Mouse (Mus musculus): ENCODE results near the gene Kcnh4. TPM values are rescaled to one million over a fixed set of nuclear protein-coding genes. Genes with fewer than 3 reads are reported as not detected.

The Kcnh4 gene
- polyA plus RNA-seq, 1 experiment from 2014 or later, result 0.15 TPM

DNA sequence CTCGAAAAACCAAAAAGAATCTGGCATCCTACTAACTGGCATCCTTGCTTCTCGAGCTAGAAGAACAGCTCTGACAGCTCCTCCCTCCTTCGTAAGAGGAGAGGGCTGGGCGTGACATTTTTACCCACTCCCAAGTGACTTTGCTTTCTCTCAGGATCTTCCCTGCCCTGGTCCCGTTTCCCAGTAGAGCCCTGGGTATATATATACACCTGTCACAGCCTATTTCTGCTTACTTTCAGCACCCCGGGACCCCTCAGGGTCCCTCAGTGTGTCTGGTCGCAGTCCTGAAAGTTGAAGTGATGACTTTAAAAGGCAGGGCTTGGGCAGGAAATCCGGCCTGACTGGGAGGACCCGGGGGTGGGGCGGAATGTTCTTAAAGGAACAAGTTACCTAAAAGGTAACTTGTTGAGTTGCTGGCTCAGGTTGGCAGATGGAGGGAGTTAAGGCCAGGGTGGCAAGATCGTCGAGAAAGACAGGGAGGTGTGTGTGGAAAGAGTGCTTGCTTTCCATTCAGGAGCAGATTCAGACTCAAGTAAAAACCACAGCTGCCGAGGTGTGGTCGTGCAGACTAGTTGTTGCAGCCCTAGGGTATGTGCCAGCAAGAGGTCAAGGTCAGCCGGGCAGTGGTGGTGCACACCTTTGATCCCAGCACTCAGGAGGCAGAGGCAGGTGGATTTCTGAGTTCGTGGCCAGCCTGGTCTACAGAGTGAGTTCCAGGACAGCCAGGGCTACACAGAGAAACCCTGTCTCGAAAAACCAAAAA lies 11.1 kb upstream of the Kcnh4 start, which contains the start of gene Ghdc:
Ghdc (minus strand) TSS at position 312 of the 763 bp plus-strand sequence.
- Histone ChIP-seq H3K4me1 (ENCODE audit: control insufficient read depth, insufficient read depth, low read length) (peaks cover 5% of the 10 kb centered on the region), H3K27ac (ENCODE audit: low read length) (peak within 1 kb of the TSS; percentile 65), H3K9me3 (ENCODE audit: control insufficient read depth, low read length) (no peaks in the 10 kb centered on the region), H3K9ac (ENCODE audit: low read depth, low read length) (peak within 1 kb of the TSS; percentile 75), H3K27me3 (replicated peaks; ENCODE audit: control insufficient read depth, insufficient read depth, low read length) (no peaks in the 10 kb centered on the region), H3K4me2 (ENCODE audit: low read depth, low read length) (peak within 1 kb of the TSS; percentile 64), H3K4me3 (ENCODE audit: low read length) (peak within 1 kb of the TSS; percentile 84), H3K36me3 (ENCODE audit: control insufficient read depth, insufficient read depth, low read length) (no peaks in the 10 kb centered on the region)
- 16% methylated on average over 17 of the region's 17 CpGs for WGBS
- peak; percentile 89 for ATAC-seq

DNA sequence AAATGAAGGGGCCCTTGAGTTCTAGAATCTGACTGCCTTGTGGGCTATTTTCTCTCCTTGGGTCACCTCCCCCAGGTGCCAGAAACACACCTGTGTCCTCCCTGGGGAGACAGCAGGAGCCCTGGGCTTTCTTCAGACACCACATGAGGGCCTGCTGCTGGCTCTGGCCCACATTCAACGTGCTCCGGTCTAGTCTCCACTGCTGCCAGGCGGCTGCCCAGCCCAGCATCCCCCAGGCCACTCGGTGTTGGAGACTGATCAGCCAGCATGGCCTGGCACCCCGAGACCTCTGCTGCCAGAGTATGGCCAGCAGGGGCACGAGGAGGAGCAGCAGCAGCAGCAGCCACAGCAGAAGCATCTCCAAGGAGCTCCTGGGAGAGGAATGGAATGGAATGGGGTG lies 10.2 kb upstream of the Kcnh4 start:
- peak; percentile 5; the same call in 1 of the 2 replicates for ATAC-seq
- Histone ChIP-seq H3K9me3 (ENCODE audit: control insufficient read depth, low read length) (no peaks in the 10 kb centered on the region), H3K36me3 (ENCODE audit: control insufficient read depth, insufficient read depth, low read length) (no peaks in the 10 kb centered on the region), H3K9ac (ENCODE audit: low read depth, low read length) (peak overlapping the region; percentile 75), H3K27me3 (replicated peaks; ENCODE audit: control insufficient read depth, insufficient read depth, low read length) (no peaks in the 10 kb centered on the region), H3K27ac (ENCODE audit: low read length) (no peak overlapping the region), H3K4me1 (ENCODE audit: control insufficient read depth, insufficient read depth, low read length) (peaks cover 5% of the 10 kb centered on the region), H3K4me3 (ENCODE audit: low read length) (peak overlapping the region; percentile 84), H3K4me2 (ENCODE audit: low read depth, low read length) (peak overlapping the region; percentile 64)
- WGBS, result 54% methylated on average over 6 of the region's 6 CpGs

DNA sequence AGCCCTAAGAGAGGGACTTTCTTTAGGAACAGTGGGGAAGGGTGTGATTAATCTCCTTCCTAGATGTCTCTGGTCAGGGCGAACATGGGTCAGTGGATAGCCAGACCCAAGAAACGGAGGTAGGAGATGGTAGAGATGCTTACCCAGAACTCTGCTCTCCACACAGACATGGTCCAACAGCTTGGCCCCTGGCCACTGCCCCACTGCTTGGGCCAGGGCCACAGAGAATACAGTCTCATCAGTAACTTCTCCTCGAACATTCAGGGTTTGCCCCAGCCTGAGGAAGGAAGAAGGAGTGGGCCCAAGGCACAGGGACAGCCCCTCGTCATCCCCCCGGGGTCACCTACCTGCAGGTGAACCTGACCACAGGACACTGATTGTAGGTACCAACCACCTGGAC lies 8.1 kb upstream of the Kcnh4 start:
- no peaks in the 10 kb centered on the region for H3K9me3 ChIP-seq (ENCODE audit: control insufficient read depth, low read length)
- no peak overlapping the region for H3K9ac ChIP-seq (ENCODE audit: low read depth, low read length)
- ATAC-seq, result no peak
- H3K4me1 ChIP-seq (ENCODE audit: control insufficient read depth, insufficient read depth, low read length), result peaks cover 5% of the 10 kb centered on the region
- H3K4me3 ChIP-seq (ENCODE audit: low read length), result no peak overlapping the region
- H3K4me2 ChIP-seq (ENCODE audit: low read depth, low read length), result no peak overlapping the region
- no peaks in the 10 kb centered on the region for H3K36me3 ChIP-seq (ENCODE audit: control insufficient read depth, insufficient read depth, low read length)
- H3K27me3 ChIP-seq (replicated peaks; ENCODE audit: control insufficient read depth, insufficient read depth, low read length), result no peaks in the 10 kb centered on the region
- WGBS, result 88% methylated on average over 5 of the region's 5 CpGs
- H3K27ac ChIP-seq (ENCODE audit: low read length), result no peak overlapping the region

DNA sequence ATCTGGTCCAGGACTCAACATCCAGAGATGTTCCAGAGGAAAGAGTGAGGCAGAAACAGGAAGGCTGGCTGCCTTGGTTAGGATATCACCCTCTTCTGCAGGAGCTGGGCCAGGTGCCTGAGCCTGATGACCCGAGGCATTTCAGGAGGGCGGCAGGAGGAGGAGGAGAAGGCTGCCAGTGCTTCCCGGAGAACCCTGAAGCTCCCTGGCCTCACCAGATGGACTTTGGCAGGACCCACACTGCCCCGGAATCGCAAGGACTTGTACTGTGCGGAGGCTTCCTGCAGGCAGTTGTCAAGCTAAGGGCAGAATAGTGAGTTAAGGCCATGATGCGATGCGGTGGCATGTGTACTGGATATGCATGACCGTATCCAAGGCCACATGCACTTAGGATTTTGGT lies 7.0 kb upstream of the Kcnh4 start:
- H3K9me3 ChIP-seq (ENCODE audit: control insufficient read depth, low read length), result no peaks in the 10 kb centered on the region
- no peaks in the 10 kb centered on the region for H3K36me3 ChIP-seq (ENCODE audit: control insufficient read depth, insufficient read depth, low read length)
- H3K27me3 ChIP-seq (replicated peaks; ENCODE audit: control insufficient read depth, insufficient read depth, low read length), result 0 out of 2 replicates have a peak, but pooled peaks cover 5% of the 10 kb centered on the region
- no peak overlapping the region for H3K27ac ChIP-seq (ENCODE audit: low read length)
- WGBS, result 81% methylated on average over 9 of the region's 9 CpGs
- H3K4me2 ChIP-seq (ENCODE audit: low read depth, low read length), result no peak overlapping the region
- H3K4me1 ChIP-seq (ENCODE audit: control insufficient read depth, insufficient read depth, low read length), result peaks cover 5% of the 10 kb centered on the region
- no peak overlapping the region for H3K4me3 ChIP-seq (ENCODE audit: low read length)
- no peak for ATAC-seq
- H3K9ac ChIP-seq (ENCODE audit: low read depth, low read length), result no peak overlapping the region

DNA sequence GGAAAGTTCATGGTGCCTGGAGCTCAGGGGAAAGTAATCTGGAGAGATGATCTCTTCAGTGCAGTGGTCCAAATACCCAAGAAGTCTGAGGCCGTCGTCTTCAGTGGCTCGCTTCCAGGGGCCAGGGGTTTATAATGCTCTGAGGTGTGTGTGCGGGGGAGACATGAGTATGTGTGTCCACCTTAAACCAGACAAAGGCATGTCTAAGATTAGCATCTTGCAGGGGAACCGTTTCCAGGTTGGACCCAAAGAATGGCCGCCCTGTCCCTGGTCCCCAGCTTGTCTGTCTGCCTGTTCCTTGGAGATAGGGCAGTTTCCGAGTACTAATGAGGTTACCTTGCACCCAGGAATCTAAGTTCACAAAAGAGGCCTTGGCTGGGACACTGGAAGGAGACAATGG lies 3.1 kb upstream of the Kcnh4 start, which contains the start of gene Hcrt:
Hcrt (minus strand) TSS at position 101 of the 400 bp plus-strand sequence.
- Histone ChIP-seq H3K4me2 (ENCODE audit: low read depth, low read length) (peak within 1 kb of the TSS; percentile 86), H3K27me3 (replicated peaks; ENCODE audit: control insufficient read depth, insufficient read depth, low read length) (peaks cover 30% of the 10 kb centered on the region), H3K27ac (ENCODE audit: low read length) (no peak within 1 kb of the TSS), H3K9me3 (ENCODE audit: control insufficient read depth, low read length) (no peaks in the 10 kb centered on the region), H3K4me3 (ENCODE audit: low read length) (peak within 1 kb of the TSS; percentile 53), H3K4me1 (ENCODE audit: control insufficient read depth, insufficient read depth, low read length) (peaks cover 10% of the 10 kb centered on the region), H3K36me3 (ENCODE audit: control insufficient read depth, insufficient read depth, low read length) (no peaks in the 10 kb centered on the region), H3K9ac (ENCODE audit: low read depth, low read length) (peak within 1 kb of the TSS; percentile 61; the same call in 1 of the 2 replicates)
- WGBS, result 79% methylated on average over 7 of the region's 7 CpGs
- ATAC-seq, result no peak

DNA sequence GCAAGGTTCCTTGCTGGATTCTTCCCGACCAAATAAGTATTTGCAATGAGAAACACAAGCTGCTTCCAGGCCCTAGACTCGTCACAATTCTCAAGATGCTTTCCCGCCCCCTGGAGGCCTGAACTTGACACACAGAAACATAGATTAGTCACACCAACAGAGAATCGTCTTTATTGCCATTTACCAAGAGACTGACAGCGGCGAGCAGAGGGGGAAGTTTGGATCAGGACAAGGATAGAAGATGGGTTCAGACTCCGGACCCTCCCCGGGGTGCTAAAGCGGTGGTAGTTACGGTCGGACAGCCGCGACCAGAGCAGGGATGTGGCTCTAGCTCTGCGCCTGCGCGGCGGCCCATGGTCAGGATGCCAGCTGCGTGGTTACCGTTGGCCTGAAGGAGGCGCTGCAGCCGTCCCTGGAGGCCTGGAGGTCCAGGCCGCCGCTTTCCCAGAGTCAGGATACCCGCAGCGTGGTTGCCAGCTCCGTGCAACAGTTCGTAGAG lies 1.9 kb upstream of the Kcnh4 start:
- H3K4me2 ChIP-seq (ENCODE audit: low read depth, low read length), result peak overlapping the region; percentile 86
- peak overlapping the region; percentile 53 for H3K4me3 ChIP-seq (ENCODE audit: low read length)
- peaks cover 30% of the 10 kb centered on the region for H3K27me3 ChIP-seq (replicated peaks; ENCODE audit: control insufficient read depth, insufficient read depth, low read length)
- peak overlapping the region; percentile 61; the same call in 1 of the 2 replicates for H3K9ac ChIP-seq (ENCODE audit: low read depth, low read length)
- peaks cover 10% of the 10 kb centered on the region for H3K4me1 ChIP-seq (ENCODE audit: control insufficient read depth, insufficient read depth, low read length)
- H3K36me3 ChIP-seq (ENCODE audit: control insufficient read depth, insufficient read depth, low read length), result no peaks in the 10 kb centered on the region
- H3K27ac ChIP-seq (ENCODE audit: low read length), result no peak overlapping the region
- no peaks in the 10 kb centered on the region for H3K9me3 ChIP-seq (ENCODE audit: control insufficient read depth, low read length)
- under 1% methylated on average over 27 of the region's 27 CpGs for WGBS
- ATAC-seq, result peak; percentile 60

DNA sequence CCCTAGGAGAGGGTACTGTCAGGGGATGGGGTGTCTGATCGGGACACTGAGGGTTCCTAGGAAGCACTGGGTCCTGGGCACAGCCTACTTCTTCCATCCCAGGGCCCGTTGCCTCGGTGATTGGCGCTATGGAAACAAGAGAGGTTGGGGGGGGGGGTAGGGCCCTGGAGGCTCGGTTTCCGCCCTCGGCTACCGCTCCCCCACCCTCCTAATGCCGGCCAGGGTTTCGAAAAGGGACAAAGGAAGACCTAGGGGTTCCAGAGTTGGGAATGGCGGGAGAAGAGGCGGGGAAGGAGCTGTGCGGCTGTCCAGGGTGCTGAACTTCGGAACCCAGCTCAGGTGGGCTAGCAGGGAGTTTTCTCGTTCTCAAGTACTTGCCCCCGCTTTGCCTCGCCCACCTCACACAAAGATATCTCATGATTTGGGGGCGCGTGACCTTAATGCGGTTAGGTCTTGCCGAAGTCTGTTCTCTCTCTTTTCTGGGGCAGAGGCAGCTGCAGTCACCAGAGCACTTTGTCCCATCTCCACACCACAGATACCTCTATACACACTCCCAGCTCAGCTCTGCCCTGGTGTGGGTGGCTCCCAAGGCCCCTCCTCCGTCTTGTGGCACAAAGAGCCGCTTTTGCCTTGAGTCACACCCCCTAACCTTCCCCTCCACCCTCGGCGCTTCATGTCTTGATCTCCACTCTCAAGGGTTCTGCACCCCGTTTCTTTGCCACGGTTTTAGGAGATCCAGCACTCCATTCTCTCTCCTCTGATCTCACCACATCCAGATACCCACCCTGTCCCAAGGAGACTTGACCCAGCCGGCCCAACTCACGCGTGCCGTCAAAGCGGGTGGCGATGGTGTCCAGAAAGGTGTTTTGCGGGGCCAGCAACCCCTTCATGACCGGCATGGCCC lies 783 bp downstream of the Kcnh4 start:
- Histone ChIP-seq H3K4me3 (ENCODE audit: low read length) (peak overlapping the region; percentile 43), H3K36me3 (ENCODE audit: control insufficient read depth, insufficient read depth, low read length) (no peaks in the 10 kb centered on the region), H3K27ac (ENCODE audit: low read length) (no peak overlapping the region), H3K9ac (ENCODE audit: low read depth, low read length) (no peak overlapping the region), H3K27me3 (replicated peaks; ENCODE audit: control insufficient read depth, insufficient read depth, low read length) (peaks cover 30% of the 10 kb centered on the region), H3K4me2 (ENCODE audit: low read depth, low read length) (peak overlapping the region; percentile 60), H3K9me3 (ENCODE audit: control insufficient read depth, low read length) (no peaks in the 10 kb centered on the region), H3K4me1 (ENCODE audit: control insufficient read depth, insufficient read depth, low read length) (peaks cover 10% of the 10 kb centered on the region)
- ATAC-seq, result peak; percentile 37; the same call in 1 of the 2 replicates
- 2% methylated on average over 35 of the region's 35 CpGs for WGBS

DNA sequence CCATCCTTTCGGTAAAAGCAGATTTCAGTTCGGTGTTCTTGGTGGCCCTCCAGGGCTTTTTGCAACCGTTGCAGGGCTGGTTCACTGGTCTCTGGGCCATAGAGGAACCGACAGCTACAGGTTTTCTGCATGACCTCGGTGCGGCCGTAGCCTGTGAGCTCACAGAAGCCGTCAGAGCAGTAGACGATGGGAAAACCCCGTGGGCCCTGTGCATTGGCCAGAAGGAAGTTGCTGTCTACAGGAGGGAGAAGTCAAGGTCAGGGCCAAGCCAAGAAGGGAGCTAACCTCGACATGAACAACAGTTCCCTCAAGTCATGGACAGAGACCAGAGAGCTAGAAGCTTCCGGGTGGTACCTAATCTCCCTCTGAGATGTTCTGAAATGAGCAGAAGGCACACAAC lies 2.2 kb downstream of the Kcnh4 start:
- no peaks in the 10 kb centered on the region for H3K9me3 ChIP-seq (ENCODE audit: control insufficient read depth, low read length)
- H3K4me1 ChIP-seq (ENCODE audit: control insufficient read depth, insufficient read depth, low read length), result peaks cover 10% of the 10 kb centered on the region
- no peak overlapping the region for H3K9ac ChIP-seq (ENCODE audit: low read depth, low read length)
- no peak overlapping the region for H3K4me2 ChIP-seq (ENCODE audit: low read depth, low read length)
- 84% methylated on average over 12 of the region's 12 CpGs for WGBS
- no peak for ATAC-seq
- H3K4me3 ChIP-seq (ENCODE audit: low read length), result no peak overlapping the region
- H3K36me3 ChIP-seq (ENCODE audit: control insufficient read depth, insufficient read depth, low read length), result no peaks in the 10 kb centered on the region
- peaks cover 30% of the 10 kb centered on the region for H3K27me3 ChIP-seq (replicated peaks; ENCODE audit: control insufficient read depth, insufficient read depth, low read length)
- H3K27ac ChIP-seq (ENCODE audit: low read length), result no peak overlapping the region

DNA sequence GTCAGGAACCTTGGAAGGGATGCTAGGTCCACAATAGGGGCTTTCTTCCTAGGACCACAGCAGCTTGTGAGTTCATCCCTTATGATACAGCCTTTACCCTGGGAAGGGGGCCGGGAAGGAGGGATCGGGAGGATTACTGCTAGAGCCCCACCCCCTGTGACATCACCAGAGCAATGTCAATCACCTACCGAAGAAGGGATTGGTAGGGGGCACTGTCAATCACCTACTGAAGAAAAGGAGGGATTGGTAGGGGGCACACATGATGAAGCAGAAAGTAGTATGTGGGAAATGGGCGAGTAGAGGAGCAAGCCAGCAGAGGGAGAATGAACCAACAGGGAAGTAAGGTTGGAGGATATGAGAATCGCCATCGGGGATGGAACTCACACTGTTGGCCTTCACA lies 3.3 kb downstream of the Kcnh4 start:
- Histone ChIP-seq H3K4me2 (ENCODE audit: low read depth, low read length) (no peak overlapping the region), H3K27me3 (replicated peaks; ENCODE audit: control insufficient read depth, insufficient read depth, low read length) (peaks cover 24% of the 10 kb centered on the region), H3K9me3 (ENCODE audit: control insufficient read depth, low read length) (no peaks in the 10 kb centered on the region), H3K4me3 (ENCODE audit: low read length) (no peak overlapping the region), H3K27ac (ENCODE audit: low read length) (no peak overlapping the region), H3K4me1 (ENCODE audit: control insufficient read depth, insufficient read depth, low read length) (peaks cover 10% of the 10 kb centered on the region), H3K9ac (ENCODE audit: low read depth, low read length) (no peak overlapping the region), H3K36me3 (ENCODE audit: control insufficient read depth, insufficient read depth, low read length) (no peaks in the 10 kb centered on the region)
- no peak for ATAC-seq
- 63% methylated on average over 6 of the region's 6 CpGs for WGBS

Measured in intestine, embryonic 16.5 days (tissue).